In the genomic region with DNA sequence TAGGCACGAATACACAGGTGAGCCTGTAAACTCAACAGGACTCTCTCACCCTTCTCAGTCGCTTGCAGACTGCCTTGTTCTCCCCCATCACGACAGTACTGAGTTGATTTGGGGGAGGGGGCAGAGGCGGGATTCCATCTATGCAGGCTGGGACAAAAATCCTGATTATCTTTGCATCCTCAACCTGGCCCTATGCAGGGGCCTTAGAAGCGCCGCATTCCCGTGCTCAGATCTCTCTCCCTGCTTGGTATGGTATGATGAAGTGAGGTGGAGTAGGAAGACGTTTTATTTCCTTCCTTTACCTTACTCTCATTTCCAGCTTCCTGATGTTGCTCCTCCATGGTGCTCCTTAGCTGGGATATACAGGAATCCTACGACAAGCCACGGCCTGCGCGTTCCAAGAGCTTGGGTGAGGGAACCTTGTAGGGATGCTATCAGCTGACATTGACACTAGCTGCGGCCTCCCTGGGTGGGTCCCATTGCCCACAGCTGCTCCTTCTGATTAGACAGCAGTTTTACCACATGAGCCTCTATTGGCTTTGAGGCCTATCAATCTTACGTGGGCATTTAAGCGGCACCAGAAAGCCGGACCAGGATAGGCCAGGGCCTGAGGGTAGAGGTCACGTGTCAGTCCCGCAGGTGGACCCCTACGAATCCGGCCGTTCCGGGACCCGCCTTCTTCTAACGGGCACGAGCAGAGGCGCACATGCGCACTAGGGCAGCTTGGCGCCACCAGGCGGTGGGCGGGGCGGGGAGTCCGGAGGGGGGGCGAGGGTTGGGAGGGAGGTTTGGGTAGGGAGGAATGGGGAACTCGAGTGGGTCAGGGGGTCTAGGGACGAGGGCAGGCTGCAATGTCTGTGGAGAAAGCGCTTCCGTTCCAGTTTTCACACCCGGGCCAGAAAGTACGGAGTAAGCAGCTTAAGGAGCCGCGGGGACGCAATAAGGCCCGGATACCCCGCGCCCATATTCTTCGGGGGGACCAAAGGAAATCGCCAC, we compare ENCODE assay signal across 7 mouse cellular contexts. TPM values are rescaled to one million over a fixed set of nuclear protein-coding genes. Genes with fewer than 3 reads are reported as not detected.
A peak's percentile ranks its signal among the peaks of the same experiment; 100 is the strongest.
DNase-seq lines count a peak whose midpoint lies in the region; ATAC-seq and TF ChIP-seq lines count a peak whose summit lies in the region.

A gene (minus strand): TSS at position 508 of the 996 bp plus-strand sequence.

- TF ChIP-seq CTCF in small intestine, adult 2 months (IDR thresholded peaks at IDR 0.05; ENCODE audit: extremely low read depth, insufficient read length, insufficient replicate concordance, low read depth, low read length), result peak; percentile 20; the same call in 1 of the 2 replicates

- no peaks in the 10 kb centered on the region for H3K27me3 ChIP-seq in intestine, embryonic 16.5 days (replicated peaks; ENCODE audit: control insufficient read depth, insufficient read depth, low read length)
- H3K27me3 ChIP-seq in midbrain, embryonic 12.5 days, result no peaks in the 10 kb centered on the region
- H3K27me3 ChIP-seq in small intestine, adult 2 months (ENCODE audit: control insufficient read depth, insufficient read depth, low read length), result no peaks in the 10 kb centered on the region

- H3K9me3 ChIP-seq in intestine, embryonic 16.5 days (ENCODE audit: control insufficient read depth, low read length), result no peaks in the 10 kb centered on the region
- peaks cover 7% of the 10 kb centered on the region; the same call in 1 of the 2 replicates for H3K9me3 ChIP-seq in midbrain, embryonic 12.5 days

- peaks cover 18% of the 10 kb centered on the region for H3K4me1 ChIP-seq in intestine, embryonic 16.5 days (ENCODE audit: control insufficient read depth, insufficient read depth, low read length)
- H3K4me1 ChIP-seq in midbrain, embryonic 12.5 days, result peaks cover 21% of the 10 kb centered on the region
- peaks cover 17% of the 10 kb centered on the region for H3K4me1 ChIP-seq in small intestine, adult 2 months (ENCODE audit: control insufficient read depth, insufficient read depth, insufficient read length, low read length)

- H3K27ac ChIP-seq in intestine, embryonic 16.5 days (ENCODE audit: low read length), result peak within 1 kb of the TSS; percentile 48
- H3K27ac ChIP-seq in midbrain, embryonic 12.5 days (replicated peaks), result peak within 1 kb of the TSS; percentile 66
- peak within 1 kb of the TSS; percentile 26; the same call in 1 of the 2 replicates for H3K27ac ChIP-seq in small intestine, adult 2 months (ENCODE audit: insufficient read depth, low read depth, low read length)

- peak within 1 kb of the TSS; percentile 60 for H3K4me3 ChIP-seq in intestine, embryonic 16.5 days (ENCODE audit: low read length)
- H3K4me3 ChIP-seq in midbrain, embryonic 12.5 days, result peak within 1 kb of the TSS; percentile 50
- H3K4me3 ChIP-seq in small intestine, adult 2 months (ENCODE audit: low read depth, low read length), result peak within 1 kb of the TSS; percentile 66

- DNase-seq in adrenal gland, adult 8-10 months, result peak; percentile 99
- peak; percentile 93 for DNase-seq in embryo, embryonic 9.5 days (ENCODE audit: extremely low spot score)
- peak; percentile 91 to 97 for DNase-seq in gastrocnemius, postnatal 4 days (ENCODE audit: low spot score in 2 of 2)
- DNase-seq in left cerebral cortex, postnatal 4 days, result peak; percentile 98

- ATAC-seq in intestine, embryonic 16.5 days, result peak; percentile 98
- ATAC-seq in midbrain, embryonic 12.5 days (ENCODE audit: low FRiP score, low read depth), result peak; percentile 100

- no peak for TF ChIP-seq POLR2A in small intestine, adult 2 months (IDR thresholded peaks at IDR 0.05; ENCODE audit: low read depth, low read length)

- peak within 1 kb of the TSS; percentile 73 for H3K9ac ChIP-seq in intestine, embryonic 16.5 days (ENCODE audit: low read depth, low read length)
- peak within 1 kb of the TSS; percentile 54 for H3K9ac ChIP-seq in midbrain, embryonic 12.5 days (replicated peaks)

- H3K4me2 ChIP-seq in intestine, embryonic 16.5 days (ENCODE audit: low read depth, low read length), result peak within 1 kb of the TSS; percentile 86
- peak within 1 kb of the TSS; percentile 76 for H3K4me2 ChIP-seq in midbrain, embryonic 12.5 days (replicated peaks)

- no peaks in the 10 kb centered on the region for H3K36me3 ChIP-seq in intestine, embryonic 16.5 days (ENCODE audit: control insufficient read depth, insufficient read depth, low read length)
- no peaks in the 10 kb centered on the region for H3K36me3 ChIP-seq in midbrain, embryonic 12.5 days
- no peaks in the 10 kb centered on the region for H3K36me3 ChIP-seq in small intestine, adult 2 months (ENCODE audit: control insufficient read depth, insufficient read depth, low read length)

- intact Hi-C loops in left cerebral cortex, postnatal 4 days (cut with DNase I), result no loop called here

- 4% methylated on average over 47 of the region's 47 CpGs for WGBS in intestine, embryonic 16.5 days
- WGBS in midbrain, embryonic 12.5 days, result 4% methylated on average over 47 of the region's 47 CpGs
- 4% methylated on average over 47 of the region's 47 CpGs for WGBS in small intestine, adult 2 months

RNA-seq across cellular contexts. Expression of the gene that starts here (rescaled TPM):
- total RNA-seq in adrenal gland, adult 8-10 months (2022), result 10 to 100 TPM; 13.4 to 35.0 (median 23.9) TPM
- 1 to 10 TPM; 8.4 to 9.3 TPM for total RNA-seq in gastrocnemius, postnatal 4 days (2021)
- polyA plus RNA-seq in intestine, embryonic 16.5 days (2015; fragmentation: Nextera tagmentation; extraction: Ambion mirVana), result 6.9 and 7.4 TPM in 2 replicates
- total RNA-seq in left cerebral cortex, postnatal 4 days (2021), result 10 to 100 TPM; 64.8 to 67.7 TPM
- polyA plus RNA-seq in midbrain, embryonic 12.5 days (2016; fragmentation: Nextera tagmentation; extraction: Ambion mirVana), result 35.9 and 36.0 TPM in 2 replicates
- 1.7 and 3.2 TPM in 2 replicates for polyA plus RNA-seq in small intestine, adult 2 months (2012; rRNA removed)

Comparison
In these comparisons a context has a peak if more than half of its experiments do, and no peak if none do; other contexts are left out.
1. Peak in every context shown above with its lines: DNase-seq, ATAC-seq, H3K4me3 ChIP-seq and H3K27ac ChIP-seq.